Mouse (Mus musculus) urinary bladder, adult 2 months (tissue): ENCODE data around the gene Pabpc6. TPM values are rescaled to one million over a fixed set of nuclear protein-coding genes. Genes with fewer than 3 reads are reported as not detected.

ENCODE experiments used
- polyA plus RNA-seq: library from polyadenylated mRNA; depleted of rRNA; stranded (reverse); fragments of >200 nt; gene quantifications from 2 replicates; pipeline ENCODE4 v1.2.3, GENCODE M21; 2012; rRNA removed

Pabpc6 gene
- polyA plus RNA-seq, 1 experiment = not detected

Other genes with a start within 250 kb of the Pabpc6 start
- gene Gm17728, start 247.7 kb downstream of the Pabpc6 start, polyA plus RNA-seq = not detected in 2 replicates